Mouse (Mus musculus) limb, embryonic 11.5 days (tissue): ENCODE data around the gene Rnf220. TPM values are rescaled to one million over a fixed set of nuclear protein-coding genes. Genes with fewer than 3 reads are reported as not detected.

Experiments used
- ATAC-seq: fragments of 200-750 bp; cut with Nextera tagmentation; 2 replicates; pipeline ENCODE4 v1.8.0; 2017; ENCODE audit warnings: low read depth; ENCODE audit not compliant: insufficient number of reproducible peaks, low FRiP score, low TSS enrichment
- DNase-seq: peaks from one replicate; pipeline ENCODE4 v3.0.0-alpha.2; 2015; ENCODE audit warnings: low spot score
- H3K27ac ChIP-seq: fragments of 300-500 bp; sonication (generic); replicated peaks from 2 replicates; pipeline ENCODE4 v1.5.1; 2014; ENCODE audit warnings: low read depth, mild to moderate bottlenecking, low read length
- H3K27me3 ChIP-seq: fragments of 300-500 bp; sonication (generic); 2 replicates; pipeline ENCODE4 v1.6.1; 2014; ENCODE audit warnings: mild to moderate bottlenecking, low read length, mixed read lengths; ENCODE audit not compliant: control insufficient read depth, insufficient read depth
- H3K36me3 ChIP-seq: fragments of 300-500 bp; sonication (generic); 2 replicates; pipeline ENCODE4 v1.6.1; 2014; ENCODE audit warnings: mild to moderate bottlenecking, low read length, moderate library complexity, mixed read lengths; ENCODE audit not compliant: control insufficient read depth, insufficient read depth
- H3K4me1 ChIP-seq: fragments of 300-500 bp; sonication (generic); 2 replicates; pipeline ENCODE4 v1.6.1; 2014; ENCODE audit warnings: low read length, mixed read lengths; ENCODE audit not compliant: control insufficient read depth, insufficient read depth
- H3K4me2 ChIP-seq: fragments of 300-500 bp; sonication (generic); 2 replicates; pipeline ENCODE4 v1.6.1; 2014; ENCODE audit warnings: low read depth, mild to moderate bottlenecking, moderate library complexity; ENCODE audit not compliant: severe bottlenecking
- H3K4me3 ChIP-seq: fragments of 300-500 bp; sonication (generic); 2 replicates; pipeline ENCODE4 v1.5.1; 2014; ENCODE audit warnings: low read depth, low read length
- H3K9ac ChIP-seq: fragments of 300-500 bp; sonication (generic); 2 replicates; pipeline ENCODE4 v1.6.1; 2014; ENCODE audit warnings: mild to moderate bottlenecking, low read length
- H3K9me3 ChIP-seq: fragments of 300-500 bp; sonication (generic); 2 replicates; pipeline ENCODE4 v1.6.1; 2016; ENCODE audit warnings: low read length; ENCODE audit not compliant: control insufficient read depth
- WGBS: fragments of 180-500 bp; shearing (Covaris S2); extraction: QIAGEN DNeasy Blood & Tissue Kit; methylation state at CpG from one replicate; pipeline ENCODE4 v1.1.7; 2014; 5-methylcytosine and 5-hydroxymethylcytosine counted together
- polyA plus RNA-seq: library from polyadenylated mRNA; unstranded; fragments of >200 nt; fragmentation: Nextera tagmentation; extraction: Ambion mirVana; gene quantifications from 2 replicates; pipeline ENCODE4 v1.2.1, GENCODE M21; 2014

Rnf220 gene
- polyA plus RNA-seq, 1 experiment from 2014 or later, result 69.8 TPM

- H3K4me1 ChIP-seq, result peaks cover 20% of the 10 kb centered on the region
- H3K9me3 ChIP-seq, result no peaks in the 10 kb centered on the region
- H3K27ac ChIP-seq, result no peak overlapping the region
- no peak overlapping the region for H3K4me3 ChIP-seq
- DNase-seq, result no peak
- 84% methylated on average over 12 of the region's 12 CpGs for WGBS
- ATAC-seq, result no peak
- no peaks in the 10 kb centered on the region for H3K36me3 ChIP-seq
- no peak overlapping the region for H3K9ac ChIP-seq
- H3K4me2 ChIP-seq, result no peak overlapping the region
- H3K27me3 ChIP-seq, result no peaks in the 10 kb centered on the region
Observed at GRCm38 (mm10) chr4:117350139-117350693, 146.6 kb downstream of the Rnf220 start.

- H3K9ac ChIP-seq, result no peak overlapping the region
- H3K4me2 ChIP-seq, result no peak overlapping the region
- no peaks in the 10 kb centered on the region for H3K36me3 ChIP-seq
- H3K4me3 ChIP-seq, result no peak overlapping the region
- no peaks in the 10 kb centered on the region for H3K9me3 ChIP-seq
- 34% methylated on average over 2 of the region's 2 CpGs for WGBS
- H3K27ac ChIP-seq, result no peak overlapping the region
- DNase-seq, result no peak
- H3K4me1 ChIP-seq, result peaks cover 20% of the 10 kb centered on the region
- H3K27me3 ChIP-seq, result no peaks in the 10 kb centered on the region
- ATAC-seq, result no peak; the same call in 1 of the 2 replicates
Observed at GRCm38 (mm10) chr4:117349327-117349726, 147.5 kb downstream of the Rnf220 start.

- Histone ChIP-seq H3K9ac (no peak overlapping the region), H3K4me1 (0 out of 2 replicates have a peak, but pooled peaks cover 7% of the 10 kb centered on the region), H3K4me2 (no peak overlapping the region), H3K27me3 (no peaks in the 10 kb centered on the region), H3K27ac (no peak overlapping the region), H3K36me3 (no peaks in the 10 kb centered on the region), H3K9me3 (no peaks in the 10 kb centered on the region), H3K4me3 (no peak overlapping the region)
- DNase-seq, result peak; percentile 45
- ATAC-seq, result no peak
- WGBS, result 42% methylated on average over 6 of the region's 6 CpGs
Observed at GRCm38 (mm10) chr4:117346025-117346424, 150.8 kb downstream of the Rnf220 start.

- H3K4me1 ChIP-seq, result 0 out of 2 replicates have a peak, but pooled peaks cover 4% of the 10 kb centered on the region
- no peak for DNase-seq
- H3K4me2 ChIP-seq, result no peak overlapping the region
- no peaks in the 10 kb centered on the region for H3K36me3 ChIP-seq
- no peak overlapping the region for H3K9ac ChIP-seq
- 84% methylated on average over 8 of the region's 8 CpGs for WGBS
- no peak overlapping the region for H3K27ac ChIP-seq
- no peak for ATAC-seq
- H3K4me3 ChIP-seq, result no peak overlapping the region
- no peaks in the 10 kb centered on the region for H3K9me3 ChIP-seq
- H3K27me3 ChIP-seq, result no peaks in the 10 kb centered on the region
Observed at GRCm38 (mm10) chr4:117343385-117343784, 153.5 kb downstream of the Rnf220 start.

- no peaks in the 10 kb centered on the region for H3K36me3 ChIP-seq
- no peak overlapping the region for H3K4me3 ChIP-seq
- H3K27ac ChIP-seq, result no peak overlapping the region
- H3K4me1 ChIP-seq, result 0 out of 2 replicates have a peak, but pooled peaks cover 4% of the 10 kb centered on the region
- H3K4me2 ChIP-seq, result no peak overlapping the region
- no peak overlapping the region for H3K9ac ChIP-seq
- H3K27me3 ChIP-seq, result no peaks in the 10 kb centered on the region
- WGBS, result 52% methylated on average over 12 of the region's 12 CpGs
- ATAC-seq, result no peak
- DNase-seq, result no peak
- no peaks in the 10 kb centered on the region for H3K9me3 ChIP-seq
Observed at GRCm38 (mm10) chr4:117342751-117343150, 154.1 kb downstream of the Rnf220 start.

GRCm38 (mm10) chr4:117341282-117341681 lies 155.6 kb downstream of the Rnf220 start:
- H3K36me3 ChIP-seq, result no peaks in the 10 kb centered on the region
- 90% methylated on average over 5 of the region's 5 CpGs for WGBS
- 0 out of 2 replicates have a peak, but pooled peaks cover 4% of the 10 kb centered on the region for H3K4me1 ChIP-seq
- H3K9ac ChIP-seq, result no peak overlapping the region
- H3K27ac ChIP-seq, result no peak overlapping the region
- H3K4me2 ChIP-seq, result no peak overlapping the region
- no peak for ATAC-seq
- no peak overlapping the region for H3K4me3 ChIP-seq
- H3K27me3 ChIP-seq, result 0 out of 2 replicates have a peak, but pooled peaks cover 2% of the 10 kb centered on the region
- no peak for DNase-seq
- H3K9me3 ChIP-seq, result no peaks in the 10 kb centered on the region

GRCm38 (mm10) chr4:117339796-117340195 lies 157.1 kb downstream of the Rnf220 start:
- Histone ChIP-seq H3K4me3 (no peak overlapping the region), H3K9ac (no peak overlapping the region), H3K27ac (no peak overlapping the region), H3K9me3 (no peaks in the 10 kb centered on the region), H3K36me3 (no peaks in the 10 kb centered on the region), H3K27me3 (0 out of 2 replicates have a peak, but pooled peaks cover 2% of the 10 kb centered on the region), H3K4me2 (no peak overlapping the region), H3K4me1 (0 out of 2 replicates have a peak, but pooled peaks cover 4% of the 10 kb centered on the region)
- DNase-seq (no peak), ATAC-seq (no peak)

- ATAC-seq, result peak; percentile 64; the same call in 1 of the 2 replicates
- H3K4me1 ChIP-seq, result peaks cover 26% of the 10 kb centered on the region
- H3K9ac ChIP-seq, result no peak overlapping the region
- H3K4me2 ChIP-seq, result 0 out of 2 replicates have a peak overlapping the region, but pooled peaks have one; percentile 5
- H3K9me3 ChIP-seq, result no peaks in the 10 kb centered on the region
- no peaks in the 10 kb centered on the region for H3K36me3 ChIP-seq
- H3K27ac ChIP-seq, result no peak overlapping the region
- WGBS, result 8% methylated on average over 11 of the region's 11 CpGs
- DNase-seq, result peak; percentile 69
- H3K27me3 ChIP-seq, result no peaks in the 10 kb centered on the region
- H3K4me3 ChIP-seq, result no peak overlapping the region
Observed at GRCm38 (mm10) chr4:117330836-117331475, 165.9 kb downstream of the Rnf220 start.
